Mouse (Mus musculus): ENCODE measurements at regions not wholly inside any gene's neighbourhood (a gene's known extent, or its start where the extent isn't known, plus 50 kb on each side); places are given as distances from the start of the nearest gene placed in this dataset.

DNA sequence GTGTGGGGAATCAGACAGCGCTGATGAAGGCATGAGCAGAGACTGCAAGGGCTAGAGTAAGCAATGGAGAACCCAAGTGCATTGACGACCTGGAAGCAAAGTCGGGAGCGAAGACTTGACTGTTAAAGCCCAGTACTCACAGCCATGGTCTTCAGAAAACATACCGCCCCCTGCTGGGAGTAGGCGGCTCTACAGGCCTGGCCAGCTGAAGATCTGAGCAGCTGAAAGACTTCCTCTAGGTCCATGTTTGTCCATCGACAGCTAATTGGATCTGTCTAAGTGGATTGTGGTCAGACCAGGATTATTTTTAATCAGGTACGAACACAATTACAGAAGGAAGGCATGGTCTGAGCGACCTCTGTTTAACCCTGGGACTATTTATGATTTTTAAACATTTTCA is 230.0 kb downstream of the Slc30a10 start:
- TF ChIP-seq EP300 (IDR thresholded peaks at IDR 0.05; ENCODE audit: insufficient read depth, low read depth, low read length) (no peak), POLR2A (IDR thresholded peaks at IDR 0.05; ENCODE audit: insufficient read depth, low read length) (no peak), CTCF (IDR thresholded peaks at IDR 0.05; ENCODE audit: low read depth, low read length) (peak; percentile 58)

Measured in ES-Bruce4 (cell line).